Mouse (Mus musculus): ENCODE measurements at regions not wholly inside any gene's neighbourhood (a gene's known extent, or its start where the extent isn't known, plus 50 kb on each side); places are given as distances from the start of the nearest gene placed in this dataset.

DNA sequence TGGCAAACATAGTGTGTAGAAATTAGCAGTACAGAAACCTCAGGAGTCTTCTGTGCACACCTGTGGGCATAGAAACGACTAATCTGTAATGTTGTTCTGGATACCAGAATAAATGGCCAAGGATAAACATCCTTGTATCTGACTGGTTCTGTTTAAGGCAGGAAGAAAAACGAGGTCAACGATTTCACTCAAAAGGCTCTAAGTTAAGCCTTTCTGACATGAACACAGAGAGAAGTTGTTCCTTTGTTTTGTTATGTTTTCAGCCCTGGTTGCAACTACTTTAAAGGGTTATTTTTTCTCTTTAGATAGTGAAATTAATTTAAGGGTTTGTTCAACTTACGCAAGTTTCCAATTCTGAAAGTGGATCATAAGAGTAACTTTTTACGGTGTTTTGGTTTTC lies 299.6 kb upstream of the Kif18a start:
- H3K27ac ChIP-seq: no peak overlapping the region
- H3K4me2 ChIP-seq: no peak overlapping the region
- H3K9ac ChIP-seq: no peak overlapping the region
- H3K36me3 ChIP-seq: no peaks in the 10 kb centered on the region
- 84% methylated on average over 5 of the region's 5 CpGs for WGBS
- no peaks in the 10 kb centered on the region for H3K4me1 ChIP-seq
- H3K4me3 ChIP-seq (replicated peaks): no peak overlapping the region
- no peaks in the 10 kb centered on the region for H3K27me3 ChIP-seq
- no peaks in the 10 kb centered on the region for H3K9me3 ChIP-seq (replicated peaks)
- ATAC-seq (replicated peaks; ENCODE audit: low FRiP score): no peak

DNA sequence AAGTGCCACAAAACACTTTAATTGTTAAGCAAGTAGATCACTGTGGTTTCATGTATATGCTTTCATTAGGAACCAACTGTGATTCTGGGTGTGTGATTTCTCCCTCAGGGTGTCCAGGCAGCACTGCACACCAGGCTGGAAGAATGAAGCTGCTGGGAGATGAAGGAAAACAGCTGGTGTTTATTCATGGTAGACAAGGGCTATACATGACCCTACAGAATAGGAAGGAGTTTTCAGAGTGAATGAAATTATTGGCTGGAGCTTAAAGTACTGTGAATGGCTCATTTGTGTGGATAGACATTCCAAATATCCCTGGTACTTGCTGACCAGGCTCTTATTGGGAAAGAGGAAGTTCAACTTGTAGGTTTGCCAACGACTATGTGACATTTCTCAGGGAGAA lies 264.3 kb upstream of the Kif18a start:
- WGBS: 29% methylated on average over 1 of the region's 1 CpGs
- no peaks in the 10 kb centered on the region for H3K36me3 ChIP-seq
- no peaks in the 10 kb centered on the region for H3K27me3 ChIP-seq
- no peak overlapping the region for H3K27ac ChIP-seq
- no peak overlapping the region for H3K4me2 ChIP-seq
- no peak overlapping the region for H3K9ac ChIP-seq
- peak; percentile 54; the same call in 1 of the 2 replicates for ATAC-seq (replicated peaks; ENCODE audit: low FRiP score)
- H3K4me3 ChIP-seq (replicated peaks): no peak overlapping the region
- no peaks in the 10 kb centered on the region for H3K4me1 ChIP-seq
- no peaks in the 10 kb centered on the region for H3K9me3 ChIP-seq (replicated peaks)

DNA sequence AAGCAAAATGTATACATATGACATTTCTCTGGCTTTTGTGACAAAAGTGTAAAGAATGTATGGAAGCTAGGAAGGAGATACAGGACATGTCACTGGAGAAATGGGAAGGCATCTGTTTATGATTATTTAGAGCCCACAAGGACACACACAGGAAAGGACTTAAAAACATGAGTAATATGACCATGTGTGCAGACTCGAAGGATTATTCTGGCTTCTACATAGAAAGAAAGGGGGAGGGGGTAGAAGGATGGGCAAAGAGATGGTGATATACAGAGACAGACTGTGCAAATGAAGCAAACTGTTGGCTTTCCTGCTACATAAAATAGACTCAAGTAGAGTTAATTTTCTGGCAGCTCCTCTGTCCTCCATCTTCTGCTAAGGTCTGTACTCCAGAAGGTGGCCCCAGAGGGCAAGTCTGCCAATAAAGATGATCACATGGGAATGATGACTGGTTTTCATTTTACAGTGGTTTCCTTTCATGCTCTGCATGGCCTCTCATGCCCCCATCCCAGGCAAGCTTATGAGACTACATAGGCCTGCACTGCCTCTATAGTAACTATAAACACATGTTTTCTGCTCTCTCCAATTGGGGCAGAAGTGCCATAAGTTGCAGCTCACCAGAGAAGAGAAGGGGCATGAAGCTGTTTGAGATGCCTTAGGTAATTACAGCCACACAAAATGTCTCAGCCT lies 263.4 kb upstream of the Kif18a start:
- no peaks in the 10 kb centered on the region for H3K27me3 ChIP-seq
- no peaks in the 10 kb centered on the region for H3K9me3 ChIP-seq (replicated peaks)
- ATAC-seq (replicated peaks; ENCODE audit: low FRiP score): no peak
- WGBS: 79% methylated on average over 1 of the region's 1 CpGs
- H3K27ac ChIP-seq: no peak overlapping the region
- H3K4me1 ChIP-seq: no peaks in the 10 kb centered on the region
- H3K4me3 ChIP-seq (replicated peaks): no peak overlapping the region
- H3K9ac ChIP-seq: no peak overlapping the region
- H3K36me3 ChIP-seq: no peaks in the 10 kb centered on the region
- H3K4me2 ChIP-seq: no peak overlapping the region

DNA sequence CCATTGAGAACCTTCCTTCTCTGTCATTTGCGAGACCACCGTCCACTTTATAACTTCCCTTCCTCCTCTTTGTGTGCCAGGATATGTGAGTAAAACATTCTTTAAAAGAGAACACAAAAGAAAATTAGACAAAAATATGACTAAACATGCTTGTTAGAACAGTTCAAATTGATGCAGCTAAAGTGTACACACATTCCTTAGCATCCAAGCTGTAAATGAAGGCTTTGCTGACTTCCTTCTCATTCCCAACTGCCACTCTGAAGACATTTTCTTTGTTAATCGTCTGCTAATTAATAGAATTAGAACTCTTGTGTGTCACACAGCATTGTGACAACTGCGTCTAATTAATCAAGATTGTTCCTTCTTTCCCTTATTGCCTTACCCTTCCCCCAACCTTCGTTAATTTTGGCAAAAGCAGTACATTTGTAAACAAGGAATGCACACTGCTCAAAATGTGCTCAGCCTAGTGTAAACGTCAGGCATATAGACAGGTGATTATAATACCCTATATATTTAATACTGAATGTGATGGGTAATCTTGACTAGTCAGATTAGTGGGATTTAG lies 242.3 kb upstream of the Kif18a start:
- Histone ChIP-seq H3K4me1 (no peaks in the 10 kb centered on the region), H3K9me3 (replicated peaks) (no peaks in the 10 kb centered on the region), H3K27ac (no peak overlapping the region), H3K4me2 (no peak overlapping the region), H3K27me3 (no peaks in the 10 kb centered on the region), H3K36me3 (no peaks in the 10 kb centered on the region), H3K9ac (no peak overlapping the region), H3K4me3 (replicated peaks) (no peak overlapping the region)
- no peak for ATAC-seq (replicated peaks; ENCODE audit: low FRiP score)
- 83% methylated on average over 6 of the region's 6 CpGs for WGBS
